ENCODE assay signal across 8 mouse cellular contexts in the genomic region with DNA sequence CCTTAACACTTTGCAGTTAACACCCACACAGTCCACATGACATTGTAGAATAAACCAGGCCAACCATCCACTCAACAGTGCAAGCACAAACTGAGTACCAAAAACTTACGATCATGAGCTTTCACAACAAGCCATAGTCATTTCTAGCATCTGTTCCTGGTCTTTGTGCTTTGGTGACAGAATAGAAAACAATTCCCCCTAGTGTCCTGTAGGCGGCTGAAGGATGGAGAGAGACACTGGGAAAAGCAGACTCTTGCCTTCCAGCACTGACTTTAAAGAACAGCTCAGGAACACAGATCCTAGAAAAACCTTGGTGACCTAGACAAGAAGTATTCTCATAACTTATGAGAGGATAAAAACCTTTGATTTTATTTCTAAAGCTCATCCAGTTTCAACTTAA. TPM values are rescaled to one million over a fixed set of nuclear protein-coding genes. Genes with fewer than 3 reads are reported as not detected.
DNase-seq lines count a peak whose midpoint lies in the region; ATAC-seq lines count a peak whose summit lies in the region.

No protein-coding gene starts in this region.

- WGBS in heart, embryonic 13.5 days: 26% methylated on average over 2 of the region's 2 CpGs
- WGBS in neural tube, embryonic 12.5 days: 19% methylated on average over 2 of the region's 2 CpGs

- 0 out of 2 replicates have a peak, but pooled peaks cover under 1% of the 10 kb centered on the region for H3K27me3 ChIP-seq in heart, embryonic 13.5 days (replicated peaks)
- no peaks in the 10 kb centered on the region for H3K27me3 ChIP-seq in neural tube, embryonic 12.5 days (replicated peaks)

- H3K36me3 ChIP-seq in heart, embryonic 13.5 days: no peaks in the 10 kb centered on the region
- no peaks in the 10 kb centered on the region for H3K36me3 ChIP-seq in neural tube, embryonic 12.5 days

- DNase-seq in heart, adult 8-10 months (ENCODE audit: low spot score): no peak
- peak; percentile 75 for DNase-seq in ES-CJ7 (ENCODE audit: low read depth, low spot score)
- peak; percentile 66 for DNase-seq in embryo, embryonic 10 days (ENCODE audit: low spot score)
- DNase-seq in hindlimb bud, embryonic 11.5 days (ENCODE audit: extremely low spot score, low read depth, low spot score): peak; percentile 26
- DNase-seq in spleen, adult 12 weeks (ENCODE audit: low spot score): no peak

- H3K27ac ChIP-seq in heart, embryonic 13.5 days (replicated peaks): no peak overlapping the region
- no peak overlapping the region for H3K27ac ChIP-seq in neural tube, embryonic 12.5 days

- H3K9me3 ChIP-seq in heart, embryonic 13.5 days: no peaks in the 10 kb centered on the region
- no peaks in the 10 kb centered on the region for H3K9me3 ChIP-seq in neural tube, embryonic 12.5 days

- ATAC-seq in heart, embryonic 13.5 days (ENCODE audit: extremely low read depth, insufficient number of reproducible peaks, low FRiP score, low TSS enrichment): no peak
- ATAC-seq in neural tube, embryonic 12.5 days (ENCODE audit: low FRiP score, low read depth): no peak
- ATAC-seq in erythroid progenitor cell, adult 5-6 weeks (replicated peaks; ENCODE audit: low FRiP score, poor library complexity, severe bottlenecking): no peak

- peaks cover 41% of the 10 kb centered on the region for H3K4me1 ChIP-seq in heart, embryonic 13.5 days
- peaks cover 16% of the 10 kb centered on the region for H3K4me1 ChIP-seq in neural tube, embryonic 12.5 days

- H3K4me2 ChIP-seq in heart, embryonic 13.5 days: peak overlapping the region; percentile 92
- peak overlapping the region; percentile 82 for H3K4me2 ChIP-seq in neural tube, embryonic 12.5 days (replicated peaks)

- no peak overlapping the region for H3K9ac ChIP-seq in heart, embryonic 13.5 days
- no peak overlapping the region for H3K9ac ChIP-seq in neural tube, embryonic 12.5 days

- no peak overlapping the region for H3K4me3 ChIP-seq in heart, embryonic 13.5 days
- no peak overlapping the region for H3K4me3 ChIP-seq in neural tube, embryonic 12.5 days

RNA-seq across cellular contexts. Expression of a gene that starts 3.0 kb away (rescaled TPM):
- polyA plus RNA-seq in heart, embryonic 13.5 days (2015; fragmentation: Nextera tagmentation; extraction: Ambion mirVana): 6.0 TPM in 2 replicates
- 10 to 100 TPM; 41.5 to 49.0 (median 44.3) TPM for total RNA-seq in heart, adult 8-10 months (2022)
- polyA plus RNA-seq in neural tube, embryonic 12.5 days (2016; fragmentation: Nextera tagmentation; extraction: Ambion mirVana): 12.3 and 13.5 TPM in 2 replicates
- total RNA-seq in erythroid progenitor cell, adult 5-6 weeks (2015; ENCODE audit: low replicate concordance): 1.1 and 1.7 TPM in 2 replicates
- 0.39 TPM in 1 of 2 replicates, not detected in the other for total RNA-seq in erythroid progenitor cell, adult 5-6 weeks (2017; ENCODE audit: low replicate concordance)

Comparison
In these comparisons a context has a peak if more than half of its experiments do, and no peak if none do; other contexts are left out.
1. DNase-seq: peak in ES-CJ7 (single experiment), embryo, embryonic 10 days (single experiment) and hindlimb bud, embryonic 11.5 days (single experiment); none in heart, adult 8-10 months (single experiment) and spleen, adult 12 weeks (single experiment).
2. RNA of a gene that starts 3.0 kb away (total RNA-seq): 41.5 to 49.0 TPM in heart, adult 8-10 months; 0.39 to 1.7 TPM in erythroid progenitor cell, adult 5-6 weeks; every median in the first group is over 10 times any median in the second.